Mouse (Mus musculus) heart, adult 18-20 months (tissue): ENCODE measurements around the gene Tfap2e. TPM values are rescaled to one million over a fixed set of nuclear protein-coding genes. Genes with fewer than 3 reads are reported as not detected.

Source experiments
- DNase-seq, 2 experiments: peaks; one replicate each; pipeline ENCODE4 v3.0.0; 2021 to 2022; ENCODE audit warnings: mixed read lengths in 1 of 2
- total RNA-seq, 2 experiments: library from RNA; stranded (reverse); gene quantifications; 2 replicates each; pipeline ENCODE4 v1.2.3; 2021

The Tfap2e gene
- total RNA-seq, 2 experiments from 2014 or later, result not detected

DNA sequence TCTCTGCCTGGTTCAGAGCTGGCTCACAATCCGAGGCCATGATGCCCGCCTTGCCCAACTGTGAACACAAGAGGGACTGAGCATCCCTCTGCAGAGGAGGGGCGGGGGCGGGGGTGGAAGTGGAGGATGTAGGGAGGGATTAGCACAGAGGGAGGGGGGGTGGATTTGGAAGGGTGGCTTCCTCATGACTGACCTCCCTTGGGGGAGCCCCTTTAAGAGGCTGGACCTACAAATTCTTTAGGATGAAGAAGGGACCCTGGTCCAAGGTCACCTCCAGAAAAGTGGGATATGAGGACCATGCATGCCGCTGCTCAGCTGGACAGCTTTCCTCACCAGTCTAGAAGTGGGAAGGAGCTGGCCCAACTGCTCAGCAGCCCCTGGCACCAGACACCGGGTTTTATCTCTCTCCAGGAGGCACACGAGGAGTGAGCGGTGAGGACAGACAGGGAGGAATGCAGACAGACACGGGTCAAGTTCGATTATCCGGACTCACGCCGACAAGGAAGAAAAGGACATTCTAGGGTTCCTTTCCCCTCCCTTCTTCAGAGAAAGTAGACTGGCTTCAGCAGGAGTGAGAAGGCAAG lies 16.1 kb upstream of the Tfap2e start:
- DNase-seq, result peak in 1 of 2 experiments; percentile 18

DNA sequence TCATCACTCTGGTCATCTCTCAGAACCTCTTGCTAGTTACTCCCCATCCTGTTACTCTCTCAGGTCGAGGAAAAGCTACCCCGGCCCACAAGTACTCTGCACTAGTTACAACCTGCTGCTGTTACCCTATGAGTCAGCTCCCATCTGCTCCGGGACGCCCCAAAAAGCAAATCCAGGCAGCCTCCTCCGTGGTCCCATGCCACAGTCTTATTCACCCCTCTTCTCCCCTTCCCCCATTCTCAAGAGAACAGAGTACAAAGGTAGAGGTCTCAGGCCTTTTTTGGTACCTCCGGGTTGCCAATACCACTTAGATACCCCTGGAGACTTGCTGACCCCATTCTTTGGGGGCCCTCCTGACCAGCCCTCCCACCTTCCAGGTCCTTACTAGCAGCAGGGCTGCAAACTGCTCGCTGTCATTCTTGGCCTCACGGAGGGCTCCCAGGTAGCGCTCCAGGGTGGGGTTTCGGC lies 15.6 kb upstream of the Tfap2e start:
- no peak for DNase-seq

DNA sequence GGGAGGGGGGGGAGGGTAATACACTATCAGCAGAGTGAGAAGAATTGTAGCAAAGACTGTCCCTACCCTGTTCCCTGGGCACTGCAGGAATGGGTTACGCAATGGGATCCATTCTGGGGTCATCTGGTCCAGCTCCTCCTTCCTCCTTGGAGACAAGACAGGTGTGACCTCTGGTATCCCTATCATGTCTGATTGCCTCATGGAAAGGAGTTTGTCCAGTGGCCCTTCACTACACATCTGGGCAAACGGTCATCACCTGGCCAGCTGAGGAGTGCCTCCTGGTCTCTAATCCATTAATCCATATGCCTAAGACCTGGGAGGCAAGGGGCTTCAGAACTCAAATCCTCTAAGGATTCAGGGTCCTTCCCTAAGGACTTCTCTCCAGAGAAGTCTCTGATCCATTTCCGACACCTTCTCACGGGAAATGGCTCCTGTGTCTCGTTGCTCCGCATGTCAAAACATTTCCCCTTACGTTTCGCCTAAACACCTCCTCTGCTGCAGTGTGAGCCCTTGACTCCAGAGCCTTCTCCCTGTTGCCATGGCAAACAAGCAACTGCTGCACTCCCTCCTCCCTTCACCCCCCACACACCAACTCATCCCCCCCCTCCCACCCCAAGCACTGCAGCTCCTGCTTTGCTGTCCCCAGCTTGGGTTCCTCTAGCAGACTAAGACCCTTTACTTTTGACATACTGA lies 15.0 kb upstream of the Tfap2e start:
- no peak for DNase-seq

DNA sequence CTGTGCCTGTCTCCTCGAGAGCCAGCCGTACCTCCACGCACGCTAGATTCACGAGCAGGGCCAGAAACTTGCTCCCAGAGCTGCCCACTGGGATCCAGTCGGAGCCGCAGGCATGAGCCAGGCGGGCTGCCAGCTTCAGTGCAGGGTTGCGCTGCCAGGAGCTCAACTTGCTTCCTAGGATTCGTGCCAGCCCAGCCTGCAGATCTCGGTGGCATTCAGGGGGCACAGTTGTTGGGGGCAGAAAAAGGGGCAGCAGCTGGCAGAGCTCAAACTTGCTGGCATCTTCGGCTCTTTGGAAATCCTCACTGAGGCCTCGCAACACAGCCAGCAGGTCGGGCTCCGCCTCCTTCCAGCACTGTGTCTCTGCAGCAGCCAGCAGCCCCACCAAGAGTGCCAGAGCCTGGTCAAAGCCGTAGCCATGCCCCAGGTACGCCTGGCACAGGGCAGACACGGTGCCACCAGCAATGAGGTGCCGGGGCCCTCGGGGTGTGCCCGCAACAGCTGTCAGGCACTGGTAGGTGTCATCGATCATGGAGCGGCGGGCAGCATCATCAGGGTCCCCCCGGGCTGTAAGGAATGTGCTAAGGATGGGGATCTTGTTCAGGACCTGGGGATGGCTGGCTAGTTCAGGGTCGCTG lies 14.1 kb upstream of the Tfap2e start:
- DNase-seq, result peak; percentile 65 to 69

DNA sequence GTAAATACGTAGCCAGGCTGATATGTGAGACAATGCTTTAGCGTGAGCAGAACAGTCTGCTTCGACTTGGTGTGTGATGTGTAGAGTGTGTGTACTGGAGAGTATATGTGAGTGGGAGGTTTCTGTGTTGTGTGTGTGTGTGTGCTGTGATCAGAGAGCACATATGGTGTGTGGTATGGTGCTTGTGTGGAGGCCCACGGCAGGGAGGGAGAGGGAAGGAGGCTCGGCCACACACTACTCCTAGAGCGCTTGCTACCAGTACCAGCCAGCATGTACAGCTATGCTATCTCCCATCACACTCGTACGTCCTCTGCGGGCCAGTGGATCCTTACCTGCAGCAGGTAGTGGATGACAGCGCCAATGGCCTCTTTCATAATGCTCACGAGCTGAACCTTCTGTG lies 13.5 kb upstream of the Tfap2e start:
- DNase-seq, result no peak

DNA sequence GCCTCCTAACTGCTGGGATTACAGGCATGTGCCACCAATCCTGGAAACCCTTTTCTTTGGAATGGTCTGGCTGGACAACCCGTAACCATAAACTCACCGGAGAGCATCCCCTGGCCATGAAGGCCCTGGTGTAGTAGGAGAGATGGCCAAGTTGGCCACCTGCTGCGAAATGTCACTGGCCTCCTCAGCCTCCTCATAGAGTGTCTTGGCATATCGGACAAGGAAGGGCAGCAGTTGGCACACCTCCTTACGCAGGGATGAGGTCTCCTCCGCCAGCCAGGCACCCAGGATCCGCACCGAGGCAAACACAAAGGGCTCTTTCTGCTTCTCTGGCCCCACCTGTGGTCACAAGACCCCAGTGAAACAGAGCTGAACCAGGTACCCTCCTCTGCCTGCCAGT lies 12.3 kb upstream of the Tfap2e start:
- DNase-seq, result no peak

DNA sequence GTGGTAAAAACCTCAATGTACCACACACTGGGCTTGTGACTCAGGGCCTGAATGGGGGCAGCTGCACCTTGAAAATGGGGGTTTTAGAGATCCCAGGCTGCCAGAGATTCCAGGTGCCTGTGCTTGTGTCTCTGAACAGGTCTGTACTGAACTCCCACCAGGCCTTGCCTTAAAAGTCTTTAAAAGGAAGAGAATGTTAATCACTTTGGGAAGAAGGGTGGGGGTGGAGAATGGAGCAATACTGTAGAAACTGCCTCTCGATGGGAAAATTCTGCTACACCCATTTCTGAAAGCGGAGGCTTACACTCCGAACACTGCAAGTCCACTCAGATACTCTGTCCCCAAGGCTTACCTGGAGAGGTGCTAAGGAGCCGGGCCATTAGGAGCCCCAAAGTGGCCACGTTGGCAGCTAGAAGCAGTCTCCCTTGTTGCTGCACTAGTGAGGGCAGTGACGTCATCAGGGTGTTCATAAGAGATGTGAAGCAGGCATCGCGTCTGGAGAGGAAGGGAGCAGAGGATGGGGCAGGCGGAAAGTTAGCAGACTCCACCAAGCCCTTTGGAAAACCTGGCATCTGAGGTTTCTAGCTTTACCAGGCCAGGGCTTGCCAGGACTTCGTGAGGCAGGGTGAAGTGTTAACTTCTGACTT lies 10.3 kb upstream of the Tfap2e start:
- DNase-seq, result no peak

DNA sequence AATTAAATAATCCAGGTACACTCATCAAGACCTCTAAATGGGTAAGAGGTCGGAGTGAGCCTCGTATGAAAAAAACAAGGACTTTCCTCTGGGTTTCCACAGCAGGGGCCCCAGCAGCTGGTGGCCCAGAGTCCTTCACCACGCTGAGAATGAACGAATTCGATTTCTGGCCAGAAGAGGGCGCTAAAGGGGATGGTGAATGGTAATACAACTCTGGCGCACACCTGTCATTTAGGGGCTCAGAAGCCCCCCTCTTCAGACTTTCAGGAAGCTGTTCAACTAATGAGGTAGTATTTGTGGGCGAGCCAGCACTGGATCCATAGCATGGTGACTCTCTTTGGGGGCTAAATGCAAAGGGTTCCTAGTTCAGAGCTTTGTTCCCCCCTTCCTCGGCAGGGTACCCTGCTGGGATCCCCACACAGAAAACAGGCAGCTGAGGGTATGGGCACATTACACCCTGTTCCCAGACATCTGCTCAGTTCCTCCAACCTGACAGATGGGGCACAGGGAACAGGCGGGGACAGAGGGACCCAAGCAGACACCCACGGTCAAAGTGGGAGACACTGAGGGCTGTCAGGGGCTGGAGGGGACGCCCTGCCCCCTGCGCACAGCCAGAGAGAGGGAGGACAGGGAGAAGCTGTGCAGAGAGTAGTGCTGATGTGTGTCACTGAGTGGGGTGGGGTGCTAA lies 9.6 kb upstream of the Tfap2e start:
- peak; percentile 28 to 76 for DNase-seq

DNA sequence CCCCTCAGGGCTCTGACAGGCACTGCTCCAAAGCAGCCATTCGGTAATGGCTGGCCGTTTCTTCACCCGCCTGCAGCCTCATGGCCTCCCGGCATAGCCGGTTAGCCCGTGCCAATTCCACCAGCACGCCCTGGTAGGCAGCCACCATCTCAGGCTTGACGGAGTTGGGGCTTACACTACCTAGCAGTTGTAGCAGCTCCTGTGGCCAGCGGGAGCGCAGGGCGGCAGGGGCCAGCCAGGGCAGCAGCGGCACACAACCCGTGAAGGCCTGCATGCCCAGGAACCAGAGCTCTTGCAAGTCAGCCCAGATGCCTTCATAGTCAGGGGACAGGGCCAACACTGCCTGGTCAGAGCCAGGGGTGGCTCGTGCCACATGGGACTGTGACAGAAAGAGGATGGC lies 8.8 kb upstream of the Tfap2e start:
- DNase-seq, result no peak

DNA sequence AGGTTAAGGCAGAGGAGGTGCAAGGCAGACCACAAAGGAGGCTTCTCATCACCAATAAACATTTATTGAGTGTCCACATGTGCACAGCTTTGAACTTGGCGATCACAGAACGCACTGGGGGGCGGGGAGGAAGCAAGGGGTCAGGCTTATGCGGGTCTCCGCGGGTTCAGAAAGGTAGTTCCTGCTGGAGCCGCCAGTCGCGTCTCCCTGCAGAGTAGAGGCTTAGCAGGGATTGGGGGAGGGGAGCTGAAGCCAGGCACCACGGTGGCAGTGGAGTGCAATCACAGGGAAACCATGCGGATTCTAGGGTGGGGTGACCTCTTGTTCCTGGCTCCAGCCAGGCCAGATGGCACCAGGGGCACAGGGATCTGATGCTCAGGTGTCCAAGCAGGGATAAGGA lies 7.7 kb upstream of the Tfap2e start:
- no peak for DNase-seq

DNA sequence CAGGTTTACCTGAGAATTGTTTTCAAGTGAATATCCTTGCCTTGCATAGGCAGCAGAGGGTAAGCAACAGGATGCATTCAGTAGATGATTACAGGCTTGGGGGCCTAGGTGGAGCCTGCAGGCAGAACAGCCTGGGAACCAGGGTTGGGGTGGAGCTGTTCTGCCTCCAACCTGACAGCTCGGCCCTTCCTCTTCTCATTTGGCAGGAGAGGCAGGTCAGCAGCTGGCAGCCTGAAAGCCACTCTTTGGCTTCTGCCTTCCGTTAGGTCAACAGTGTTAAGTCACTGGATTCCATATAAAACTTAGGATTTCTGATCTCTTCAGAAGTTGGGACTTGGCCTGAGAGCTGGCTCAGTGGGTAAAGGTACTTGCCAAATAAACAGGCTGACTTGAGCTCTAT lies 6.9 kb upstream of the Tfap2e start:
- peak in 1 of 2 experiments; percentile 49 for DNase-seq

DNA sequence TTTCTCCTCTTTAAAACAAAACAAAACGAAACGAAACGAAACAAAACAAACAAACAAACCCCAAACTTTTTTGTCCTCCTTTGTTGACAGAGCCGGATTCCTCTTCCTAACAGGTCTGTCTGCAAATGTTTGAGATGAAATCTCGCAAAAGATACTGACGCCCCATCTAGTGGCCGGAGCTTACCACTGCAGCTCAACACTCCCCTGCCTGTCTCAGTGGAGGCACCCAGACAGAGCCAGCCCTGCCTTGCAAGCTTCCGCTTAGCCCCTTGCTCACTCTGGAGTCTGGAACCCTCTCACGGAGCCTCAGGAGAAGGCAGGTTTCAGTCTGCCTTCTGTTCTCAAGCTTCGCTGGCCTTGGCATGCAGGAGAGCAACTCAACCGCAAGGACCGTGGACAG lies 5.4 kb upstream of the Tfap2e start:
- DNase-seq, result peak; percentile 76 to 91

DNA sequence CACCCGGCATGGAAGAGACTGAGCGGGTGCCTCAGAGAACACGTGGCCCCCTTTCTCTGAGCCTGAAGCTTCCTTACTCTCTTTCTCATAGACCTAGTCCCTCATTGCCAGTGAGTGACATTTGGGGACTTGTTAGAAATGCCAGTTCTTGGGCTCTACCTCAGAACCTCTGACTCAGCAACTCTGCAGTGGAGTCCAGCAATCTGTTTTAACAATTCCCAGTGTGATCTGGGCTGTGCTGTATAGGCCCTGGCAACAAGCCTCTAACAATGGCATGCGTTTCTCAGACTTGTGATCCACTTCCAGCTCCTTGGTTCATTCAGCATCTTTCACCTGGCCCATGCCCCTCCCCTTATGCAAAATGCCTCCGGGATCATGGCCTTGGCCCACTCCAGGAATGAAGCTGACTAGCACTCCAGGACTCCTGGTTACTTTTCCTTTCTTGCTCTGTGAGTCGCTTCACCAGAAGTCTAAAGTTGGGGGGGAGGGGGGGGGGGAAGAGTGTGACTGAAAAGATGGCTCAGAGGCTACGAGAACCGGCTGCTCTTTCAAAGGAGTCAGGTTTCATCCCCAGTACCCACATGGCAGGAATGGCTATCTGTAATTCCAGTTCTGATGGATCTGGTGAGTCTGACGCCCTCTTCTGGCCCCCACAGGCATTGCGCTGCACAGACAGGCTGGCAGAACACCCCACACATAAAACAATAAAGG lies 4.1 kb upstream of the Tfap2e start:
- no peak for DNase-seq

DNA sequence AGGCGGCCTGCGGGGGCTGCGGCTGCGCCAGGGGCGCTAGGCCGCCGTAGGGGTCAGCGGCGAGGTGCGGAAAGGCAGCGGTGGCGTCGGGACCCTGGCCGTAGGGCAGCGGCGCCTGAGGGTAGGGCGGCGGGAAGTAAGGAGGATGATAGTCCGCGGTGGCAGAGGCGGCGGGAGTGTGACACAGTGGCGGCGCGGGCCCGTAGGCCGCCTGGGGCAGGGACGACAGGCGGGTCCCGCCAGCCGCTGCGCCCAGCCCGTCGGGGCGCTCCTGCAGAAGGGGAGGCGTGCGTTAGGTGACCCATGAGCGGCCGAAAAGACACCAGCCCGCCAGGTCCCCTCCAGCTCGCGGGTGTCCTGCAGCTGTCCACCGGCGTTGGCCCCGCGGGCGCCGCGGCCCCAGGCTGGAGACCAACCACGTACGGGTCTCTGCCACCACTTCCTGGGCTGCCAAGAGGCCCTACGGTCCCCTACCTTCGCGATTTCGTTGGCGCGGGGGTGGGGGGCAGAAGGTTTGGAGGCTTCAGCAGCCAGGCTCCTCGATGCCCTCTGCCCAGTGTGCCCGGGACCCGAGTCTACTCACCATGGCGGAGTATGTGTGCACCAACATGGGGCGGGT lies 549 bp downstream of the Tfap2e start:
- DNase-seq, result no peak

DNA sequence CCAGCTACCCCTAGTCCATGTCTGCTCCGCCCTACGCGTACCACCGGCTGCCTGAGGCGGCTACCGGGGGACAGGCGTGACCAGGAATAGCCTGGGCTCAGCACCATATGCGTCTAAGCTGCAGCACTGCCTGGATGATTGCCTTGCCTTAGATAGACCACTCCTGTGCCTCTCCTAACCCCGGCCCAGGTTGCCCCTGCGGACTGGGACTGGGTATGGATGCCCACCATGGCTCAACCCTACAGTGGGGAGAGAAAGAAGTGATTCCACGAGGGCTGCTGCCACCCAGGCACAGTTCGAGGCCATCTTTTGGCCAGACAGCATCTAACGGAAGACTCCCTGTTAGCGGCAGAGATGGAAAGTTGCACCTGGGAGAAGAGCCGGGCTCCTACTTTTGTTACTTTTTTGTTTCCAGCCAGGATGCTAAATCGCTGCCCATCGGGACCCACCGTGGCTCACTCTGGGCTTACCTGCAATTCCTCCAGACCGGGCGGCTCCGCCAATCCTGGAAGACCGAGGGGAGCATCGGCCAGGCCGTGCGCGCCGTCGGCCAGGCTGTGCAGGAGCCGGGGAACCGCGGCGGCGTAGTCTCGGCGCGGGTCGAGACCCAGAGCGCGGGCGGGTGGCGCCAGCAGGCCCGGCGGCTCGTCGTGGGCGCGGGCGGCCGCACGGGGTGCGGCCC lies 1.2 kb downstream of the Tfap2e start:
- no peak for DNase-seq

DNA sequence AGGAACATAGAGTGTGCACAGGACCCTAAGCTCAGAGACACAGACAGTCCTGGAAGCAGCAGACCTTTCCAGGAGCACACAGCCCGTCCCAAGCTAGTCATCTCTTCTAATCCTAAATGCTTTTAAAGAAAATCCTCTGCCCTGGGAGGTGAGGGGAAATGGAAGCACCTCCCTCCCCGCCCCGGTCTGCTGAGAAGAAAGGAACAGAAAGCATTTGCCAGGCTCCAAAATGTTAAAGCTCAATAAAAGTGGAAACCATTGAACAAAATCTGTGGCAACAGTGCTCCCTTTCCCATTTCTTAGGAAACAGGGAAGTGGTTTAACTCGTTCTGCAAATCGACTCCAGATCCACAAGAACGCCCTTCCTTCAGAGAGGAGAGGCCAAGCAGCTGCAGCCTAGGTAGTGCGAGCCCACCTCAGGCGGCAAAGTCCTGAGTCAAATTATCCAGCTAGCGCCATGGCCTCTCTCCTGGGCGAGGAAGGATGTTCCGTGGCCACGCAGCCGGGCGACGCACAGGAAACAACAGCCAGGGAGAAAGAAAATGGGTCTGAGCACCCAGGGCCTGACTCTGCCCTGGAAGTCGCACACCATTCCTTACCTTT lies 1.9 kb downstream of the Tfap2e start:
- DNase-seq, result no peak

DNA sequence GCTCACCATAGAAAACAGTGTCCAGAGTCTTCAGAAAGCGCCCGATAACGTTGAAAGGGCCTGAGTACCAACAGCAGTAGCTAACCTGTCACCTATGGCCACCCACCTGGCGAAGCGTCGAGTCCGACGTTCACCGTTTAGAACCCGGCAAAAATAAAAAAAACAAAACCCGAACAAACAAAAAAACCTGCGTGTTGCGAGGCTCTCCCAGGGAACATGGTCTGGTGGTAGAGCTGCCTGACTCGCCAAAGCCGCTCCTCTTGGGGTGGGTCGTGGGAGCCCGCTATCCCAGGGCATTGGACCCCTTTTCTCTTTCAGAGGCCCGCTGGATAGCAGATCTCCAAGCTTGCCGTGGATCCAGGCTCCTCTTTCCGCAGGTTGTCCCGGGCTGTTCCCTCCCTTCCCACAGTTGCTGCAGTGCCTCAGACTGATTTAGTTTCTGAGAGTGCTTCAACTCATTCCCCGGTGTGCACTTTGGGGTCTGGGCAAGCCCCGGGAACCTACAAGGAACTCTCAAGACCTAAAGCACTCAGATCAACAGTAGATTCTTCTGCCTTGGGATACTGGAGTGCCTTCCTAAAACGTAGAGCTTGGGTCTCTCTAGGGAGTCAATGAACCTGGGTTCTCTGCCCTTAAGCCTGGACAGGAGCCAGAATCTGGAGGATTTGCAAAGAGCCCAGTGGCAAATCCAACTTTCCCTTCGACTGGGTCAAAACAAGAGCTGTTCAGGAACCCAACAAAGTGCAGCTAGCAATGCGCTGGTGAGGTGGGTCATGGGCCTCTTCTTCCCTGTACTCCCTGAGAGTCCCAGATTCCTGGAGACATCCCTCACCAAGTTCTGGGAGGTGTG lies 3.3 kb downstream of the Tfap2e start:
- DNase-seq, result no peak

DNA sequence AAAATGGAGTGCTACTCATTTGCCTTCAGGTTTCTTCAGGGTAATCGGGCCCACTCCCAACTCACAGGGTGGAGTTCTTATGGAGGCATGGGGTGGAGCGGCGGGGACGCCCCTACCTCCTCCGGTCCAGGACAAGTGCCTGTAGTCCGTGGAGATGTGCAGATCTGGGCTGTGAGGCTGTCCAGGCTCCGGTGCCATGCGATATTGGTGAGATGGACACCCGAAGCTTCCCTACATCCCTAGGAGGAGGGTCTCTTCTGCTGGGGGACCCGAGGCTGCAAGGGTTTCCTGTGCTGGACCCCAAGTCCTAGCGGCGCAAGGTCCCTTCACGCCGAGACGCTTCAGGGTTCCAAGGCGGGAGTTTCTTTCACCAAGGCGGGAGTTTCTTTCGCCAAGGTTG lies 3.9 kb downstream of the Tfap2e start:
- DNase-seq, result no peak

DNA sequence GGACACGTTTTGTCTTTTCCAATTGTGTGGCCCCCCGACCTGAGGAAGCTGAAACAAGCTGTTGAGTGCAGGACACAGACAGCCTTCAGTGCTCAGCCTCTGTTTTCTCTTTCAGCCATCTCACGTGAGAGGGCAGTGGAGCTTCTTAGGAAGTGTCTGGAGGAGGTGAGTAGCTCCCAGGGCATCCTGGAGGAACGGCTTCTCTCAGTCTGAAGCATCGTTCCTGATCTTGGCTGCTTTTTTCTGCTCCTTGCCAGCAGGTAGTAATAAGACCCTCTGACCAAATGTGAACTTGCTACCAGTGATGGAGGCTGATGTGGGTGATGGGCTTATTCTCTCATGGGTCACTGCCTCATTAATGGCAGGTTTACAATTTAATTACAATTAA lies 28.6 kb downstream of the Tfap2e start:
- DNase-seq, result no peak
